Mouse (Mus musculus): ENCODE results near the gene Jade1.
A peak's percentile ranks its signal among the peaks of the same experiment; 100 is the strongest.

The Jade1 gene

DNA sequence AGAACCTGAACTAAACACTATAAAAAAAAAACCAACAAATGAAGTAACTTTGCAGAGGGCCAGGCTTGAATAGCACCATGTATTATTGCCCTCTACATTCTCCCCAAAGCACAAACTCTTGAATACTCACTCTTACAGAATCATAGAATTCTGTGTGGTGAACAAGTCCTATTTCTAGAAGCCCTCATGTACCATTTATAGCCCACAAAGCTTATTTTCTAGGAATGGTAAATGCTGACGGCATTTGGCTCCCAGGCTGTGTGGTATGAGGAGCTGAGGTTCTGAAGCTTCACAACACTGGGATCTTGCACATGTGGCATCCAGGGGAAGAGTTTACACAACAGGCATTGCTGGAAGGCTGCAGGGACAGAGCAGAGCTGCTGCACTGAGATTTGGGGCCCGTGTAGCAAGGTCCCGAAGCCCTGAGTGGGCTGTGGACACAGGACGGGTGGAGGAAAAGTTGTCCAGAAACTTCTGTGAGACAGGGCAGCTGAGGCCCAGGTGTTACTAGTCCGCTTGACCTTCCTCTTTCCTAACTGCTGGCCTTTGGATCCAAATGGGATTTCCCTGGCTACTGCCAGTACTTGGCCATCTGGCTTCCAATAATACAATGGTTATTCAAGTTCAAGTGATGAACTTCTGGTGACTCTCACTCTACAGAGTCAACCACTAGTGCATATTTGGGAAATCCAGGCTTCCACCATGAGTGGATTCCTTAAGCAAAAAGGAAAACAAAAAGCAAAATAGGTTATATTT is 58.9 kb downstream of the Jade1 start:
- TF ChIP-seq GATA4 (IDR thresholded peaks at IDR 0.05; ENCODE audit: insufficient replicate concordance, low read length), result no peak

DNA sequence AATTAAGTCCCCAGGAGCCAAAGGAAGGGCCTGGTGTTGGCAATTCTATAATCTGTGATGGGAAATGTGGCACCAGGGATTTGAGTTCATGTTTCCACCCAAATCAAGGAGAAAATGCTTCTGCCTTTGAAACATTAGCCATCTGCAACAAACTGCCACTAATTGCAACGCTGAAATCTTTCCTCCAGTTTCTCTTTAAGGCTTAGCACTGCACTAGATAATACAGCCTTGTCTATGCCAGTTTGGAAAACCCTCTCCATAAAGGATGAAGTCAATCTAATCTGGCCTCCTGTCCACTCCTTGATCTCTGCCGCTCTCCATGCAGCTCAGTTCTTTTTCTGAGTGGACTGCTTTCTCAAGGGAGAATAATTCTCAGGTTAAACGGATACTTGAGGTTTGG is 62.5 kb downstream of the Jade1 start:
- no peak for TF ChIP-seq GATA4 (IDR thresholded peaks at IDR 0.05; ENCODE audit: insufficient replicate concordance, low read length)

DNA sequence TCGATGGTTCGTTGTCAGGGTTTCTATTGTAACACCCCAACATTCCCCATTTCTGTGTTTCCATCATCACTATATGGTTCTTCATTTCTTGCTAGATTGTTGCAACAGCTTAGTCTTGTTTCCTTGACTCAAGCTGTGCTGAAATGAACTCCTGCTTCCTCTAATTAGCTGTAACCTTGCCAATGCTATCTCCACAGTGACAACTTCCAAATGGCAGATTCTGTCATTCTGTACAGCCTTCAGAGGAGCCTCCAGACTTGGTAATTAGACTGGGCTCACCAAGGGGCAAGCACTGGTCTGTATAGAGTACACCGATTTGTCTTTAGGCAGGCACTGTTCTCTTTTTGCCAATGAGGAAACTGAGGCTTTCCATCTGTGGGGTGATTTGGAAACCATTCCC is 63.0 kb downstream of the Jade1 start:
- peak; percentile 51; the same call in 1 of the 2 replicates for TF ChIP-seq GATA4 (IDR thresholded peaks at IDR 0.05; ENCODE audit: insufficient replicate concordance, low read length)

DNA sequence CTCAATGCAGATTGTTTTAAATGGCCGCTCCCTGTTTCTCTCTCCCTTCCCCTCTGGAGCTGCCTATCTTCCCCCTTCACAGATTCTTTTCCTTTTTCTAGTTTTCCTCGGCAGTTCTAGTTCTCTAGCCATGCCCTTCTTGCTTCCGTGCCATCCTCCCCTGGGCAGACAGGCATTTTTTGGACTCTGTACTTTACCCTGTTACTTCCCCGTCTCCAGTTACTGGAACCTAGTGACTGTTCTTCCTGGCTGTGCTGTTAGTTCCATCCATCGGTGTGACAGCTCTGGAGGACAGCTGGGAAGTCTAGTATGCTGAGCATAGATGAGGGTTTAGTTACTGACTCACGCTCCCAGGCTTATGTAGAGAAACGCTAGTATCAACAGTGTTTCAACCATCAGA is 65.4 kb downstream of the Jade1 start:
- no peak for TF ChIP-seq GATA4 (IDR thresholded peaks at IDR 0.05; ENCODE audit: insufficient replicate concordance, low read length)

DNA sequence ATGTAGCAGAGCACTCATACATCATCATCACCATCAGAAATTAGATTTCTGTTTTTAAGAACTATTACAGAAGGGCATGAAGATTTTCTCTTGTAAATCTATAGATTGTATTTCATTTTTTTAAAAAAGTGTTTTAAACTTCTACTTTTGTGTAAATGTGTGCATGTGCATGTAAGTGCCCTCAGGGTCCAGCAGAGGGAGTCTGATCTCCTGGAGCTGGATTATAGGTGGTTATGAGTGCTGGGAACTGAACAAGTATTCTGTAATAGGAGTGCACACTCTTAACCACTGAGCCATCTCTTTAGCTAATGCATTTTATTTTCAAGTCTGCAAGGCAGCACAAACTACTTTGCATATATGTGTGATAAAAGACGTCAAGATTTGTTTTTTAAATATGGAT is 100.1 kb downstream of the Jade1 start:
- TF ChIP-seq GATA4 (IDR thresholded peaks at IDR 0.05; ENCODE audit: insufficient replicate concordance, low read length), result no peak

Data from liver, adult (tissue).